Mouse (Mus musculus): ENCODE results near the gene Nos1ap. TPM values are rescaled to one million over a fixed set of nuclear protein-coding genes. Genes with fewer than 3 reads are reported as not detected.

Nos1ap gene
- polyA plus RNA-seq, 1 experiment: 0.14 TPM

DNA sequence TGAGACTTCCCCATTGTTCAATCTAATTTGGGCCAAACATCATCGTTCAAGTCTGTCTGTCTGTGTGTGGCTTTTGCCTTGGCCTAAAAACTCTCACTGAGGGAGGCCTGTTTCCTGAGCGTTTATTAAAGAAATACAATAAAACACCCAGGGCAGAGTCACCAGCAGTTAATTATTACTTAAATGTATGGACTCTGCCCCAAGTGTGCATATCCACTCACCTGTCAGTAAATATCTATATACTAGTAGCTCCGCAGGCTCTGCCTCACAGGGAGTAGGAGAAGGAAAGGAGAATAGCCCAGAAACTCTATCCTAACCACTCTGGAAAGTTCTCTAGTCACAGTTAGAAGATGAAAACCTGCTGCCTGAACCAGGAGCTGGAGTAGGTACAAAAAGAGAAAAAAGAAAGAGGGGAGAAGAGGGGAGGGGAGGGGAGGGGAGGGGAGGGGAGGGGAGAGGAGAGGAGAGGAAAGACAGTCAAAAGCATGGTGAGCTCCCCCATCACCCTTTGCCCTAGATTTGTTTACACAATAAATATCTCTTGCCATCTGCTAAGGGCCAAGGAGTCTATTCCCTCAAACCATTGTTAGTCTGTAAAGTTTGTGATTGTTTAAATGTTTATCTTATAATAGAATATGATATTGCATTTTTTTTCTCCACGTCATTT is 110.7 kb downstream of the Nos1ap start:
- Histone ChIP-seq H3K4me3 (ENCODE audit: insufficient read depth, poor library complexity, severe bottlenecking) (no peak overlapping the region), H3K27me3 (ENCODE audit: control insufficient read depth, insufficient read depth, insufficient read length) (peaks cover 20% of the 10 kb centered on the region), H3ac (ENCODE audit: control insufficient read depth, insufficient read length, low read depth) (no peak overlapping the region), H3K36me3 (ENCODE audit: control insufficient read depth, insufficient read depth) (no peaks in the 10 kb centered on the region), H3K79me3 (ENCODE audit: low read depth) (no peaks in the 10 kb centered on the region), H3K79me2 (ENCODE audit: control insufficient read depth, insufficient read depth) (no peaks in the 10 kb centered on the region)
- no peak for TF ChIP-seq MYOD1 (IDR thresholded peaks at IDR 0.05; ENCODE audit: control insufficient read depth, insufficient read length, low read depth)
- TF ChIP-seq CEBPB (IDR thresholded peaks at IDR 0.05; ENCODE audit: low read depth): no peak
- TF ChIP-seq MYOG (IDR thresholded peaks at IDR 0.05; ENCODE audit: control insufficient read depth, extremely low read depth, insufficient read length): no peak
- no peak for TF ChIP-seq MAX (IDR thresholded peaks at IDR 0.05)
- TF ChIP-seq USF1 (IDR thresholded peaks at IDR 0.05; ENCODE audit: low read depth): no peak

DNA sequence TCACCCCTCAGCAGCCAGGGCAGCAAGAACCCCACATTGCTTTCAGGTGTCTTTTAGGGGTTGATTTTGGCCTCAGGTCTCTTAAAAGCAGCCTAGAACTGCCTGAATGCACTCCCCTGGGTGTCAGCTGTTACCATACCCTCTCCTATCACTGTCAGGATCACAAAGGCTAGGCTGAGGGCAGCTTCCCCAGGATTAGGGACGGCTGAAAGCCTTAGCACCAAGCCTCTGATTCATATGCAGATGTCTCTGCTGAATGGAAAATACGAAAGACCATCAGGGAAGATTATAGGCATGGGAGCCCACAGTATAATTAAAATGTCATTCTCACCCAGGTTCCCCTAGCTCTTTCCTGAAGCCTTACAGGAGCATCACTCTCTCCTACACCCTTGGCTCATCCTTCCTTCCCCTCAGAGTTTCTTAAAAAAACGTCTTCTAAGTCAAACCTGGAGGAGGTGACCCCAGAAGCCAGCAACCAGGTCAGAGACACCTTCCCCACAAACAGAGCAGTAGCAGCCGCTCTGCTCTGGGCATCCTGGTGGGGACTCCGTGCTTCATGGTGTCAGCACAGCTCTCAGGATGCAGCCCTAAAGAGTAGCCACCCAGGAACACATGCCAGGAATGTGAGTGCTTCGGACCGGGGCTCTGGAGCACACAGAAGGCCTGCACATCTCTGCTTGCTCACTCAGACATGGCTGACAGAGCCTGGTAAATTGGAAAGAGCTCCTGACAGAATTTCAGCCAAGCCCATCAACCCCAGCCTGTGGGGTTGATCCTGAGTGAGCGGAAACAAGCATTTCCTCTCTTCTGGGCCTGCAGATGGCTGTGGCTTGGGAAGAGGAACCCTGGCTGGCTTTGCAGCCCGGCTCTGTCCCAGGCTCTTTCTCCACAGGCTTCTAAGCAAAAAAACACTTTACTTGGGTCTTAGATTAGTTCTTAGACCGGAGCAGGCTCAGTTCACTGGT is 111.7 kb downstream of the Nos1ap start:
- H3K79me3 ChIP-seq (ENCODE audit: low read depth): no peaks in the 10 kb centered on the region
- peaks cover 14% of the 10 kb centered on the region for H3K27me3 ChIP-seq (ENCODE audit: control insufficient read depth, insufficient read depth, insufficient read length)
- TF ChIP-seq CEBPB (IDR thresholded peaks at IDR 0.05; ENCODE audit: low read depth): no peak
- no peak for TF ChIP-seq MAX (IDR thresholded peaks at IDR 0.05)
- no peak for TF ChIP-seq FOSL1 (IDR thresholded peaks at IDR 0.05; ENCODE audit: insufficient read depth, low read length, poor library complexity, severe bottlenecking)
- no peak for TF ChIP-seq USF1 (IDR thresholded peaks at IDR 0.05; ENCODE audit: low read depth)
- TF ChIP-seq MYOG (IDR thresholded peaks at IDR 0.05; ENCODE audit: control insufficient read depth, extremely low read depth, insufficient read length): no peak
- no peak for TF ChIP-seq CTCF (IDR thresholded peaks at IDR 0.05; ENCODE audit: control insufficient read depth, insufficient read depth, insufficient read length)
- no peak for TF ChIP-seq MYOD1 (IDR thresholded peaks at IDR 0.05; ENCODE audit: control insufficient read depth, insufficient read length, low read depth)
- no peaks in the 10 kb centered on the region for H3K79me2 ChIP-seq (ENCODE audit: control insufficient read depth, insufficient read depth)
- H3K36me3 ChIP-seq (ENCODE audit: control insufficient read depth, insufficient read depth): no peaks in the 10 kb centered on the region
- no peak overlapping the region for H3K4me3 ChIP-seq (ENCODE audit: insufficient read depth, poor library complexity, severe bottlenecking)
- H3ac ChIP-seq (ENCODE audit: control insufficient read depth, insufficient read length, low read depth): no peak overlapping the region

DNA sequence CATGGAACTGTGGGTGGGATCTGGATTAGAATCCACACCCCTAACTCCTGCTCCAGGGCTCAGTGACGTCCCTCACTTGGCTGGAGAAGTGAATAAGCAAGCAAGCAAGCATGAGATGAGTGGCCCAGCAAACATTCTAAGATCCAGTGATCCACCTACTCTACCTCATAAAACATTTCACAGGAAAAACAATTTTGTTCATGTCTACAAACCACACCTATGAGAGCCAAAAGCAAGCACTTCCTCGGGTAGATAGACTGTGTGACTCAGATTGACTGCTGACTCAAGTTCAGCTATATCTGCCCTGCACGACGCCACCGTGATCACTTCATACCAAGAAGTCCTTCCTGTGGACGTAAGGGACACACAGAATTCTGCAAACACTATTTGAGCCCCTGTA is 116.2 kb downstream of the Nos1ap start:
- Histone ChIP-seq H3K4me3 (ENCODE audit: insufficient read depth, poor library complexity, severe bottlenecking) (no peak overlapping the region), H3K79me3 (ENCODE audit: low read depth) (no peaks in the 10 kb centered on the region), H3K27me3 (ENCODE audit: control insufficient read depth, insufficient read depth, insufficient read length) (peaks cover 10% of the 10 kb centered on the region), H3K36me3 (ENCODE audit: control insufficient read depth, insufficient read depth) (no peaks in the 10 kb centered on the region), H3ac (ENCODE audit: control insufficient read depth, insufficient read length, low read depth) (no peak overlapping the region), H3K79me2 (ENCODE audit: control insufficient read depth, insufficient read depth) (no peaks in the 10 kb centered on the region)
- TF ChIP-seq CEBPB (IDR thresholded peaks at IDR 0.05; ENCODE audit: low read depth) (no peak), USF1 (IDR thresholded peaks at IDR 0.05; ENCODE audit: low read depth) (no peak), CTCF (IDR thresholded peaks at IDR 0.05; ENCODE audit: control insufficient read depth, insufficient read depth, insufficient read length) (no peak), FOSL1 (IDR thresholded peaks at IDR 0.05; ENCODE audit: insufficient read depth, low read length, poor library complexity, severe bottlenecking) (no peak), MAX (IDR thresholded peaks at IDR 0.05) (no peak), MYOD1 (IDR thresholded peaks at IDR 0.05; ENCODE audit: control insufficient read depth, insufficient read length, low read depth) (no peak), MYOG (IDR thresholded peaks at IDR 0.05; ENCODE audit: control insufficient read depth, extremely low read depth, insufficient read length) (no peak)

DNA sequence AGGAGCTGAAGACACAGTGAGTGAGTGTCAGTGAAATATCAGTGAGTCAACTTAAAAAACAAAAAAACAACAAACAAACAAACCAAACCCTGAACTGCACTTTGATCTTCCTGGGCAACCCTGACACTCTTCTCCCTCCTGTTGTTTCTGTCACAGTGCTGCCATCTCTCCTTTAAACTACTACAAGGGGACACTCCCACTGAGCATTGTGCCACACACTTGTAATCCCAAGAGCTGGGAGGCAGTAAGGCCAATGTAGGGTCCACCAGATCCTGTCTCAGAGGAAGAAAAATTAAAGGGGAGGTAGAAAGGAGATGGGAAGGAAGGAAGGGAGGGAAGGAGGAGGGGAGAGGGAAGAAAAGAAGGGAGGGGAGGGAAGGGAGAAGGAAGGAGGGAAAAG is 116.8 kb downstream of the Nos1ap start:
- no peaks in the 10 kb centered on the region for H3K79me2 ChIP-seq (ENCODE audit: control insufficient read depth, insufficient read depth)
- H3ac ChIP-seq (ENCODE audit: control insufficient read depth, insufficient read length, low read depth): no peak overlapping the region
- H3K79me3 ChIP-seq (ENCODE audit: low read depth): no peaks in the 10 kb centered on the region
- H3K27me3 ChIP-seq (ENCODE audit: control insufficient read depth, insufficient read depth, insufficient read length): peaks cover 7% of the 10 kb centered on the region
- TF ChIP-seq MYOD1 (IDR thresholded peaks at IDR 0.05; ENCODE audit: control insufficient read depth, insufficient read length, low read depth) (no peak), MAX (IDR thresholded peaks at IDR 0.05) (no peak), FOSL1 (IDR thresholded peaks at IDR 0.05; ENCODE audit: insufficient read depth, low read length, poor library complexity, severe bottlenecking) (no peak), CEBPB (IDR thresholded peaks at IDR 0.05; ENCODE audit: low read depth) (no peak), CTCF (IDR thresholded peaks at IDR 0.05; ENCODE audit: control insufficient read depth, insufficient read depth, insufficient read length) (no peak), USF1 (IDR thresholded peaks at IDR 0.05; ENCODE audit: low read depth) (no peak), MYOG (IDR thresholded peaks at IDR 0.05; ENCODE audit: control insufficient read depth, extremely low read depth, insufficient read length) (no peak)
- no peaks in the 10 kb centered on the region for H3K36me3 ChIP-seq (ENCODE audit: control insufficient read depth, insufficient read depth)
- H3K4me3 ChIP-seq (ENCODE audit: insufficient read depth, poor library complexity, severe bottlenecking): no peak overlapping the region

DNA sequence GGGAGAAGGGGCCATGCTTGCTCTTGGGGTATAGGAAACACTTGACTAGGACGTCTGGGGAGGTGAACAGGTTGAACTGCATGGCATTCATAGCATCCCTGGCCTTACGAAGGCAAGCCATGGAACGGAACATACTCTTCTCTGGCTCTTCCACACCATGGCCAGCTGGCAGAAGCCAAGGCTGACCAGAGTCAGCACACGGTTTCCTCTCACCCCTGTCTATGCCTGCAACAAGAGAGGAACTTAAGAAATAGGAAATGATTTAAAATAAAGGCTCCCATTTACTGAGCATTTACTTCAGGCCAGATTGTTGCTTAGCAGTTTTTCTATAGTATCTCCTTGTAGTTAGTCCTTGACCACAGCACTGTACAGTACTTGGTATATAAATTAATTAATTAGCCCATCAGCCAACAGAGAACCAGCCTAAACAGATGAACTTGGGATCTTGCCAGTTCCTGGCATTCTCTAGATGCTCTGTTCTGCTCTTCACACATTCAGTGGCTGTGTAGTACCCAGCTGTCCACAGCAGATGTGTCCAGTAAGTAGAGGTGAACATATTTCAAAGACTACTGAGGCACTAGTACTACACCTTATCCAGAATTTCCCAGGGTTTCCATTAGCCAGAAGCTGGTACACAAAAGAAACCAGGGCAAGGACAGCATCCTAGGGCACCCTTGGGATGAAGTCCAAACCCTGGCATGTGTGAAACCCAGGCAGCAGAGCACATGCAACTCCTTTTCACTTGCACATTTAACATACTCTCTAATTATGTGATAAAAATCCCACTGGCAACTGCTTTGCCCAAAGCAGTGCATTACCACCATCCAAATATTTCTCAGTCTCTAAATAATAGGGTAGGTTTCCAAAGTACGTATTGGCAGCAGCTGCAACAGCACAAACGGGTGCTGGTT is 123.3 kb downstream of the Nos1ap start:
- Histone ChIP-seq H3K4me3 (ENCODE audit: insufficient read depth, poor library complexity, severe bottlenecking) (no peak overlapping the region), H3ac (ENCODE audit: control insufficient read depth, insufficient read length, low read depth) (no peak overlapping the region), H3K79me3 (ENCODE audit: low read depth) (no peaks in the 10 kb centered on the region), H3K27me3 (ENCODE audit: control insufficient read depth, insufficient read depth, insufficient read length) (peaks cover 10% of the 10 kb centered on the region), H3K36me3 (ENCODE audit: control insufficient read depth, insufficient read depth) (no peaks in the 10 kb centered on the region), H3K79me2 (ENCODE audit: control insufficient read depth, insufficient read depth) (no peaks in the 10 kb centered on the region)
- TF ChIP-seq MAX (IDR thresholded peaks at IDR 0.05) (no peak), FOSL1 (IDR thresholded peaks at IDR 0.05; ENCODE audit: insufficient read depth, low read length, poor library complexity, severe bottlenecking) (no peak), USF1 (IDR thresholded peaks at IDR 0.05; ENCODE audit: low read depth) (no peak), CTCF (IDR thresholded peaks at IDR 0.05; ENCODE audit: control insufficient read depth, insufficient read depth, insufficient read length) (no peak), CEBPB (IDR thresholded peaks at IDR 0.05; ENCODE audit: low read depth) (no peak), MYOG (IDR thresholded peaks at IDR 0.05; ENCODE audit: control insufficient read depth, extremely low read depth, insufficient read length) (no peak), MYOD1 (IDR thresholded peaks at IDR 0.05; ENCODE audit: control insufficient read depth, insufficient read length, low read depth) (no peak)

All from C2C12 (cell line).